Mouse (Mus musculus): ENCODE measurements around the gene Mical3.

The Mical3 gene

GRCm38 (mm10) chr6:120894524-120894923 is 236.3 kb downstream of the Mical3 start:
- DNase-seq, result no peak

GRCm38 (mm10) chr6:120894089-120894488 is 236.7 kb downstream of the Mical3 start:
- DNase-seq, result no peak

- no peak for DNase-seq
Observed at GRCm38 (mm10) chr6:120886696-120887095, 244.1 kb downstream of the Mical3 start.

GRCm38 (mm10) chr6:120884436-120884835 is 246.4 kb downstream of the Mical3 start:
- no peak for DNase-seq
